Mouse (Mus musculus) hindbrain, embryonic 13.5 days (tissue): ENCODE results near the gene Mylk. TPM values are rescaled to one million over a fixed set of nuclear protein-coding genes. Genes with fewer than 3 reads are reported as not detected.
"Not testable (repeated sequence)": the region's sequence is repeated elsewhere in the genome, so short reads cannot be mapped to it uniquely, and the experiment has no call there.

Source experiments
- ATAC-seq: fragments of 200-750 bp; cut with Nextera tagmentation; 2 replicates; pipeline ENCODE4 v1.8.0; 2017; ENCODE audit warnings: moderate TSS enrichment; ENCODE audit not compliant: low FRiP score
- H3K27ac ChIP-seq: fragments of 300-500 bp; sonication (generic); 2 replicates; pipeline ENCODE4 v1.5.1; 2015; ENCODE audit warnings: inconsistent platforms, mild to moderate bottlenecking, moderate library complexity
- H3K27me3 ChIP-seq: fragments of 300-500 bp; sonication (generic); 2 replicates; pipeline ENCODE4 v1.6.1; 2015; ENCODE audit warnings: mild to moderate bottlenecking, inconsistent platforms
- H3K36me3 ChIP-seq: fragments of 300-500 bp; sonication (generic); 2 replicates; pipeline ENCODE4 v1.6.1; 2015; ENCODE audit warnings: mild to moderate bottlenecking, inconsistent platforms
- H3K4me1 ChIP-seq: fragments of 300-500 bp; sonication (generic); replicated peaks from 2 replicates; pipeline ENCODE4 v1.6.1; 2015; ENCODE audit warnings: inconsistent platforms
- H3K4me2 ChIP-seq: fragments of 300-500 bp; sonication (generic); 2 replicates; pipeline ENCODE4 v1.6.1; 2015; ENCODE audit warnings: inconsistent platforms, mild to moderate bottlenecking, moderate library complexity
- H3K4me3 ChIP-seq: fragments of 300-500 bp; sonication (generic); 2 replicates; pipeline ENCODE4 v1.5.1; 2015; ENCODE audit warnings: mild to moderate bottlenecking, inconsistent platforms
- H3K9ac ChIP-seq: fragments of 300-500 bp; sonication (generic); 2 replicates; pipeline ENCODE4 v1.6.1; 2015; ENCODE audit warnings: mild to moderate bottlenecking, inconsistent platforms
- H3K9me3 ChIP-seq: fragments of 300-500 bp; sonication (generic); 2 replicates; pipeline ENCODE4 v1.6.1; 2016; ENCODE audit warnings: inconsistent platforms
- WGBS: fragments of 180-500 bp; shearing (Covaris S2); methylation state at CpG from one replicate; pipeline ENCODE4 v1.1.7; 2015; 5-methylcytosine and 5-hydroxymethylcytosine counted together
- polyA plus RNA-seq: library from polyadenylated mRNA; unstranded; fragments of >200 nt; fragmentation: Nextera tagmentation; extraction: Ambion mirVana; gene quantifications from 2 replicates; pipeline ENCODE4 v1.2.1, GENCODE M21; 2015

The Mylk gene
- polyA plus RNA-seq, 1 experiment from 2014 or later = 5.0 TPM

DNA sequence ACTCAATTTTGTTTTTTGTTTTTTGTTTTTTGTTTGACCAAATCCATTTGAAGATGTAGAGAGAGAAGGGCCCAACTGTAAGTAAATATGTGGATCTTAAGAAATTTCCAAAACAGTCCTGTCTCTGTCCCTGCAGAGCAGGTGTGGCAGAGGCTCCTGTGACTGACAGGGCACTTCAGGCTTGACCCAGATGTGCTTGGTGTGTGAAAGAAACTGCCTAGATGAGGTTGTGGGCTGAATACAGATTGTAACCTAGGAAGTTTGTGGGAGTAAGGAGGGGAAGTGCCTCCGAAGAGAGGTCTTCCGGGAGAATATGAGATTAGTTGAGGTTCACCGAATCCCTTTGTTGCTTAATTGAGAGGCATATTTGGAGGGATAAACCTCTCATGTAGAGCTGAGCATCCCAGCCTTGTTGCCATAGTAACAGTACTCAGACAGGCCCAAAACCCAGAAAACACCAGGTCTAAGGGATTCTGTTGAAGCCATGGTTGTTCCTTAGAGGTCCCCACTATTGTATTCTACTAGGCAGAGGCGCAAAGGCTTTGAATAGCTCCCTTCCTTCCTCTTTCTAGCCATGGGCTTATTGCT lies 27.5 kb downstream of the Mylk start:
- Histone ChIP-seq H3K36me3 (no peaks in the 10 kb centered on the region), H3K9ac (no peak overlapping the region), H3K27ac (no peak overlapping the region), H3K27me3 (no peaks in the 10 kb centered on the region), H3K4me1 (0 out of 2 replicates have a peak, but pooled peaks cover 13% of the 10 kb centered on the region), H3K9me3 (no peaks in the 10 kb centered on the region), H3K4me2 (no peak overlapping the region), H3K4me3 (no peak overlapping the region)
- 16% methylated on average over 4 of the region's 4 CpGs for WGBS
- ATAC-seq = no peak

DNA sequence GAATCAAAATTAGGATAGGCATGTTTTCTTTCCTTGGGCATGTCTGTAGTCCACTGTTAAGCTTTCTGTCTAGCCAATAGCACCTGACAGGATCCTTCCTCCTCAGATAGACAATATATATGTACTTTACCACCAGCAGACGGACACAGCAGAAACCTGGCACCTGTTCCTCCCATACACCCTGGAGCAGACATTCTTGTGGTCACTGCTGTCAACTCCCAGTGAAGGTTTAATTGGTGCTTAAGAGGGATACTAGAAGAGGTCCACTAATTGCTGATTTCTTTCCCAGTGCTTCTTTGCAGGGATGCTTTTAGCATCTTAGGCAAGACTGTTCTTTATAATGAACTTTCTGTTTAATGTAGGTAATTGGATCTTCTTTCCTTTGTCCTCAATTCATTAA lies 37.4 kb downstream of the Mylk start:
- 75% methylated on average over 1 of the region's 1 CpGs for WGBS
- no peaks in the 10 kb centered on the region for H3K9me3 ChIP-seq
- ATAC-seq = no peak
- no peak overlapping the region for H3K4me3 ChIP-seq
- no peaks in the 10 kb centered on the region for H3K27me3 ChIP-seq
- H3K36me3 ChIP-seq = no peaks in the 10 kb centered on the region
- H3K4me2 ChIP-seq = no peak overlapping the region
- H3K4me1 ChIP-seq = no peaks in the 10 kb centered on the region
- no peak overlapping the region for H3K9ac ChIP-seq
- no peak overlapping the region for H3K27ac ChIP-seq

DNA sequence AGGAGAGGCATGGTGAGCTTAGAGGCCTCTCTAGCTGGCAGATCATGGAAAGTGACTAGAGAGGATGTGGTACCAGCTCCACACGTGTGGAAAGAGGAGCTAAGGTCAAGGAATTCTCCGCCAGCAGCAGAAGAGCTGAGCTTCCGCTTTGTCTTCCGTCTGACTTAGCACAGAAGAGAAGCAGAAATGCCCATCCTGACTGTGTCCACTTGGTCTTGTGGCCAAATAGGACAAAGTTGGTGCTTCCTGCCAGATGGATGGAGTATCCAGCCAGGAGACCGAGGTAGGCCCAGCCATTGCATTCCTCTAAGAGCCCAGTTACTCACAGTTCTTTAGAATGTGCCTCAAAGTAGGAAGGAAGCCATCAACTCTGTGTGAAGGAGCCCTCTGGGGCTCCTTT lies 38.5 kb downstream of the Mylk start:
- no peaks in the 10 kb centered on the region for H3K4me1 ChIP-seq
- no peak overlapping the region for H3K4me2 ChIP-seq
- H3K9me3 ChIP-seq = no peaks in the 10 kb centered on the region
- 90% methylated on average over 5 of the region's 5 CpGs for WGBS
- no peak overlapping the region for H3K9ac ChIP-seq
- no peak overlapping the region for H3K27ac ChIP-seq
- ATAC-seq = no peak
- no peaks in the 10 kb centered on the region for H3K36me3 ChIP-seq
- no peak overlapping the region for H3K4me3 ChIP-seq
- H3K27me3 ChIP-seq = no peaks in the 10 kb centered on the region

DNA sequence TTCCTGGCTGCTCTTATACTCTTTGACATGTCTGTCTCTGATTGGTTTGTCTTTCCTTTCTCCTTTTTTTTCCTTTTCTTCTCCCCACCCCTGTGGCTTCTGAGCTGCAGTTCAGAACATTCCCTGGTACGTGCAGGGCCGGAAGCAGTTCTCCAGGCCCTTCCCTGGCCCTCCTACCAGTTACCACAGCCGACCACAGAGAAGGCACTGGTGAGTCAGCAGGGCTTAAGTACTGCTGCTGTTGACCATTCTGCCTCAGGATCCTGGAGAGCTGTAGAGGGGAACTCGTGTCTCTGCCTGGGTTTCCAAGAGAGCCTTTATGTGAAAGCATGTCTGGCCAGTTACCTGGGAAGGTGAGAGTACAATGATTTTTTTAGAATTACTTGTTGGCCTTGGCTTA lies 39.7 kb downstream of the Mylk start:
- ATAC-seq = no peak
- H3K4me1 ChIP-seq = no peaks in the 10 kb centered on the region
- no peak overlapping the region for H3K9ac ChIP-seq
- 71% methylated on average over 4 of the region's 4 CpGs for WGBS
- H3K36me3 ChIP-seq = no peaks in the 10 kb centered on the region
- no peaks in the 10 kb centered on the region for H3K9me3 ChIP-seq
- H3K27me3 ChIP-seq = no peaks in the 10 kb centered on the region
- no peak overlapping the region for H3K4me2 ChIP-seq
- no peak overlapping the region for H3K27ac ChIP-seq
- no peak overlapping the region for H3K4me3 ChIP-seq

DNA sequence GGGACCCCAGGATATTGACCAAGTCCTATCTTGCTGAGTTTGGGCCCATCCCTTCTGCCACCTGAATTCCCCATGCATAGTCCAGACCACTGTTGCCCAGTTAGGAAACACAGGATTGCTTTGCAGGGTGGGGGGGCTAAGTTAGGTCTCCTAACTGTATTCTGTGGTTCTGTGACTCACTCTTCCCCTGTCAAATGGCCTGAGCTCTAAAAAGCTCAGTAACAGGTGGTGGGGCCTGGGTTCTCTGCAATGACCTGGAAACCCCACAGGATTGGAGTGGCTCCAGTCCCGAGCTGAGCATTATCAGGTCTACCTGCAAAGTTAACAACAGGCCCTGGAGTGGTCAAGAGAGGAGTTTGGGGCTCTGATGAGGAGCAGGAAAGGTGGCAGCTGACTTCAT lies 47.5 kb downstream of the Mylk start:
- no peaks in the 10 kb centered on the region for H3K9me3 ChIP-seq
- no peaks in the 10 kb centered on the region for H3K4me1 ChIP-seq
- 75% methylated on average over 1 of the region's 1 CpGs for WGBS
- ATAC-seq = no peak
- H3K4me3 ChIP-seq = no peak overlapping the region
- no peak overlapping the region for H3K27ac ChIP-seq
- no peaks in the 10 kb centered on the region for H3K27me3 ChIP-seq
- no peaks in the 10 kb centered on the region for H3K36me3 ChIP-seq
- H3K9ac ChIP-seq = no peak overlapping the region
- H3K4me2 ChIP-seq = no peak overlapping the region

DNA sequence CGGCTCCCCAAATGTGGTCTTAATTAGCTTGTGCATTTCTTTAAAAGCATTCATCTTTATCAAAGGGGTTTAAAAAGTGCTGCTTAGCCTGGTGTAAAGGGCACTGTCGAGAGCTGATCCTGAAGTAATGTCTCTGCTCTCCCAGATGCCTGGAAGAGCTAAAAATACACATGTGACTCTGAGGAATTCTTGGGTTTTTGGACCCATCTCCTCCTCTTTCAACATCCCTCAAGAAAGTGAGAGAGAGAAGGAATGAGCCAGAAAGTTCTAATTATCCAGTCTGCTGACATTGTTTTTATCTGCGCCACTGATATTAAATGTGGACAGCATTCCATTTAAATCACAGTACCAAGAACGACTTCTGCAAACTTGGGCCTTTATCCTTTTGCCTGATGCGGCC lies 48.0 kb downstream of the Mylk start:
- H3K4me2 ChIP-seq = no peak overlapping the region
- no peaks in the 10 kb centered on the region for H3K27me3 ChIP-seq
- no peak overlapping the region for H3K4me3 ChIP-seq
- no peaks in the 10 kb centered on the region for H3K9me3 ChIP-seq
- 66% methylated on average over 5 of the region's 5 CpGs for WGBS
- ATAC-seq = no peak
- no peaks in the 10 kb centered on the region for H3K4me1 ChIP-seq
- H3K36me3 ChIP-seq = no peaks in the 10 kb centered on the region
- no peak overlapping the region for H3K9ac ChIP-seq
- no peak overlapping the region for H3K27ac ChIP-seq

DNA sequence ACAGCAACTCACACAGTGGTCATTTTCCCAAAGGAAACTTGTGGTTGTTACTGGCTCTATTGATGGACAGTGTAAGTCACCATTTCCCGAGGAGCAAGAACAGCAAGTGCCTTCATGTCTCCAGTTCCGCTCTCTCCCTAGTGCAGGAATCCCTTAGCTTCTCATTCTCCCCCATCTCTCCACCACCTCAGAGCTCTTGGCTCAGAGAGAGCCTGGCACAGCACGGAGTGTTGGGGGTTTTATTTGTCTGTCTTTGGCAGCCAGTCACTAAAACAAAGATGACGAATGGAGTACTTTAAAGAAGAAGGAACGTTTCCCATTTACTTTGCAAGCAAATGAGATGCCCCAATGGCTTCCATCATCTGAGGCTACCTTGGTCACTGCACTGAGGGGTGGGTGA lies 56.2 kb downstream of the Mylk start:
- Histone ChIP-seq H3K27me3 (no peaks in the 10 kb centered on the region; the same call in 1 of the 2 replicates), H3K27ac (no peak overlapping the region), H3K4me2 (no peak overlapping the region), H3K9ac (no peak overlapping the region), H3K4me1 (no peaks in the 10 kb centered on the region), H3K9me3 (no peaks in the 10 kb centered on the region), H3K4me3 (no peak overlapping the region), H3K36me3 (no peaks in the 10 kb centered on the region)
- WGBS = 84% methylated on average over 5 of the region's 5 CpGs
- no peak for ATAC-seq

DNA sequence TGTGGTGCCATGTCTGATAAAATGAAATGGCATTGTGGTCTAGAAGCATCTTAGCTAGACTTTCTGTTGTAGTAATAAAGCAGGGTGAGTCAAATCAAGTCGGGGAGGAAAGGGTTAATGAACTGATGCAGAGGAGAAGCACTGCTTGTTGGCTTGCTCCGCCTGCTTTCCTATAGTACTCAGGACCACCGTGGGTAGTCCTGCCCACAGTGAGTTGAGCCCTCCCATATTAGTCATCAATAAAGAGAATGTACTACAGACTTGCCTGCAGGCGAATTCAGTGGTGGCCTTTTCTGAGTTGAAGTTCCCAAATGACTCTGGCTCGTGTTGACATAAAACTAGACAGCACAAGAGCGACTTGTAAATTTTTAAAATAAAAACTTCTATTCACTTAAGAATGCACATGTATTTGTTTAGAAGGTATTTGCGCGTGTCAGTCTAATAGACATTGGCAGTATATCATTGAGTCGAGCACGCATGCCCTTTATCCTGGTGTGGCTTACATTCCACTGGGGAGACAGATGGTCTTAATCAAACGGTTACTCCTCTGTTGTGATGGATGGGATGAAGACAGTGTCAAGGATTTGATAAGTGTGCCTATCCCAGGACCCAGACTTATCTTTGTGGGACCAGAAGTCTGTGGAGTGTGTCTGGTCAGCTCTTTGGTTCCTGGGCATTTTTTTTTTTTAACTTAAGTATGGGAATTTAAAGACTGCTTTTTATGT lies 59.4 kb downstream of the Mylk start:
- no peak for ATAC-seq
- Histone ChIP-seq H3K9me3 (no peaks in the 10 kb centered on the region), H3K27ac (no peak overlapping the region), H3K4me2 (no peak overlapping the region), H3K4me1 (peaks cover 17% of the 10 kb centered on the region), H3K9ac (no peak overlapping the region), H3K27me3 (peaks cover 11% of the 10 kb centered on the region), H3K4me3 (no peak overlapping the region), H3K36me3 (no peaks in the 10 kb centered on the region)
- 52% methylated on average over 11 of the region's 11 CpGs for WGBS

DNA sequence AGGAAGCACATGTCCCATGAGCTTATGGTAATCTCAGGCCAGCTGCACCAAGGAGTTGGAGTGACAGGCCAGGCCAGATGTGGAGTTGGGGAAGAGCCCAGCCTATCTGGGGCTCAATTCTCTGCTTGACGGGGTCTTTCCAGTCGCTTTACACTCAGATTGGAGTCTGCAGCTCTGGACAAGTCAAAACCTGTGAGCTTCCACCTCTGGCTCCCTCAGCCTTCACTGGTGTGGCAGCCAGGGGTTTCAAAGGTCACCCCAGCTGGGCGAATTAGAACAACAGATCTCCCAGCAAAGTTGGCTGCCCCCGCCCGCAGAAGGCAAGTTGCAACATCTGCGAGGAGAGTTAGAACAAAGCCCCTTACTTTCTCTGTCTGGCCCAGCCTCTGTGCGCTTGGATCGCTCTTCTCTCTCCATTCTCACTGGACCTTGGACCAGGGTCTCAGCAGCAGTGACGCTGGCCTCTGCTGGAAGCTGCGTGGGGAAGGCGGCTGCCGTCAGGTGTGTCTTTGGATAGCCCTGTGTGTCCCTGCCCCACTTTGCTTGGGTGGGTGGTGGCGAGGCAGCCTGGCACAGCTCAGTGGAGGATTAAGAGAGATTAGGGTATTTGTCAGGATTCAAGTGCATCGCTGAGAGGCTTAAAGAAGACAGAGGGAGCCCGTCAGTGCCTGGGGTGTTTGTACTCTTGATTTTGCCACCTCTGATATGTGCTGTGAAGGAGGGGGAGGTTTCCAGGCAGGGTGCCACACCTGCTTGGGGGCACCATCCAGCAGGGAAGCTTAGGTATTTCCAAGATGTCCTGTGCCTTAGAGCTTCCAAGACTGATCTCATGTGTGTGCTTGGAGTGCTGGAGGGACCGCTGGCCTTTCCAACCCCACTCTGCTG lies 62.1 kb downstream of the Mylk start:
- no peak overlapping the region for H3K27ac ChIP-seq
- no peak overlapping the region for H3K4me3 ChIP-seq
- peak overlapping the region; percentile 13; the same call in 1 of the 2 replicates for H3K4me2 ChIP-seq
- H3K9me3 ChIP-seq = no peaks in the 10 kb centered on the region
- H3K9ac ChIP-seq = no peak overlapping the region
- WGBS = 13% methylated on average over 16 of the region's 16 CpGs
- H3K36me3 ChIP-seq = no peaks in the 10 kb centered on the region
- peaks cover 17% of the 10 kb centered on the region for H3K4me1 ChIP-seq
- no peak for ATAC-seq
- H3K27me3 ChIP-seq = peaks cover 11% of the 10 kb centered on the region

DNA sequence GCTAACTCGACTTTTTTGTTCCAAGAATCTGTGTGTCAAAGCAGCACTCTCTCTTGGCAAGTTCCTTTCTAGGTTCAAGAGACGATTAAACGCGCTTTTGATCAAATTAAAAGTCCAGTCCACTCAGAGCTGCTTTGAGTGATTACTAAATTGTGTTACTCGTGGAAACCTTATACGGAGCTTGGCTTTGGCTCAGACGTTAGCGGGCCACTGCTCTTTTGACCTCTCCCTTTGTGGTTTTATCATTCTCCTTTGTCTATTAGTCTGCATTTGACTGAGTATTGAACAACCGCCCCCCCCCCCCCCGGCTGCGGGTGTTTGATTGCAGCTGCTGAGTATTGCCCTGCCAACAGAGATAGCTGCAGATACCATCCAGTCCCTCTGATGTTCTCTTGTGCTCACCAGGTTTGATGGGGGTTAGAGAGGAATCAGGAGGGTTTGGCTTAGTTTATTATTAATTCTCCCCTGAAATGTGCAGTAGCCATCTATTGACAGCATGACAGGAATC lies 62.8 kb downstream of the Mylk start:
- Histone ChIP-seq H3K27ac (no peak overlapping the region), H3K4me3 (no peak overlapping the region), H3K9ac (no peak overlapping the region; the same call in 1 of the 2 replicates), H3K27me3 (peaks cover 11% of the 10 kb centered on the region), H3K9me3 (no peaks in the 10 kb centered on the region), H3K36me3 (no peaks in the 10 kb centered on the region), H3K4me1 (peaks cover 17% of the 10 kb centered on the region), H3K4me2 (peak overlapping the region; percentile 13; the same call in 1 of the 2 replicates)
- 9% methylated on average over 11 of the region's 11 CpGs for whole genome bisulfite sequencing
- no peak for ATAC-seq

DNA sequence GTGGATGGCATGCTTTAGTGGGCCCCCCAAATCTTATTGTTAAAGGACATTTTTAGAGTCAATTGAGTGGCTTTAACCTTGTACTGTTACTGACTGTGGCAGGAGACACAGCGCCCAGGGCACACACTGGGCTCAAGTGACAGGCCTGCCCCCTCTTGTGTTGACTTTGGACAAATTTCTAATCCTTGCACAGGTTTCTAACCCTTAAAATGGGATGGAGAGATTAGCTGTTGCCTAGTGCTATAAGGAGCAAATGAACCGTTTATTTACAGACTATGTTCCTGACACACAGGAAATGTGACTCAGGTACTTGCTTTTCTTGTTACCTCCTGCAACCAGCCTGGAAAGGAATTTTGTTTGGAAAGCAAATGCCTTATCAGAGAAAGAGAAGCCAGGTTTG lies 67.2 kb downstream of the Mylk start:
- no peaks in the 10 kb centered on the region for H3K9me3 ChIP-seq
- no peak overlapping the region for H3K4me3 ChIP-seq
- no peak overlapping the region for H3K27ac ChIP-seq
- no peak overlapping the region for H3K4me2 ChIP-seq
- H3K4me1 ChIP-seq = peaks cover 12% of the 10 kb centered on the region
- no peak overlapping the region for H3K9ac ChIP-seq
- no peak for ATAC-seq
- peaks cover 4% of the 10 kb centered on the region; the same call in 1 of the 2 replicates for H3K27me3 ChIP-seq
- no peaks in the 10 kb centered on the region for H3K36me3 ChIP-seq
- 82% methylated on average over 2 of the region's 2 CpGs for WGBS

DNA sequence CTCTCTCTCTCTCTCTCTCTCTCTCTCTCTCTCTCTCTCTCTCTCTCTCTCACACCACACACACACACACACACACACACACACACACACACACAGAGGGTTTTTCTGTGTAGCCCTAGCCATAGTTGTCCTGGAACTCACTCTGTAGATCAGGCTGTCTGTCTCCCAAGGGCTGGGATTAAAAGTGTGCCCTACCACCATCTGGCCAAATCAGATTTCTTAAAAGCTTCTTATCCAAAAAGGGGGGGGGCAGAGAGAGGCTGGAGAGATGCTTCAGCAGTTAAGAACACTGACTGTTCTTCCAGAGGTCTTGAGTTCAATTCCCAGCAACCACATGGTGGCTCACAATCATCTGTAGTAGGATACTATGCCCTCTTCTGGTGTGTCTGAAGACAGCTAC lies 68.2 kb downstream of the Mylk start:
- H3K36me3 ChIP-seq, H3K4me1 ChIP-seq, H3K27ac ChIP-seq, H3K4me3 ChIP-seq, H3K9me3 ChIP-seq, H3K4me2 ChIP-seq, ATAC-seq, H3K27me3 ChIP-seq, H3K9ac ChIP-seq: not testable (repeated sequence)
